8 mouse cellular contexts compared by ENCODE assay signal in genomic region chr10:116580591-116581358, GRCm38 (mm10). TPM values are rescaled to one million over a fixed set of nuclear protein-coding genes. Genes with fewer than 3 reads are reported as not detected.
DNase-seq lines count a peak whose midpoint lies in the region; ATAC-seq lines count a peak whose summit lies in the region.

No protein-coding gene starts in this region.

- H3K27ac ChIP-seq in forebrain, embryonic 15.5 days (replicated peaks), result peak overlapping the region; percentile 99
- H3K27ac ChIP-seq in hindbrain, embryonic 12.5 days, result peak overlapping the region; percentile 99

- peak overlapping the region; percentile 98 for H3K4me3 ChIP-seq in forebrain, embryonic 15.5 days
- peak overlapping the region; percentile 99 for H3K4me3 ChIP-seq in hindbrain, embryonic 12.5 days

- H3K36me3 ChIP-seq in forebrain, embryonic 15.5 days, result 0 out of 2 replicates have a peak, but pooled peaks cover 3% of the 10 kb centered on the region
- H3K36me3 ChIP-seq in hindbrain, embryonic 12.5 days, result peaks cover 8% of the 10 kb centered on the region; the same call in 1 of the 2 replicates

- peak; percentile 84 for ATAC-seq in forebrain, embryonic 15.5 days (replicated peaks)
- ATAC-seq in hindbrain, embryonic 12.5 days (ENCODE audit: low FRiP score), result peak; percentile 88
- ATAC-seq in megakaryocyte, adult 5-6 weeks (ENCODE audit: poor library complexity, severe bottlenecking), result peak; percentile 43

- H3K9ac ChIP-seq in forebrain, embryonic 15.5 days (replicated peaks), result peak overlapping the region; percentile 95
- peak overlapping the region; percentile 98 for H3K9ac ChIP-seq in hindbrain, embryonic 12.5 days

- under 1% methylated on average over 50 of the region's 71 CpGs for WGBS in forebrain, embryonic 15.5 days
- 0% methylated on average over 38 of the region's 71 CpGs for WGBS in hindbrain, embryonic 12.5 days

- peaks cover 25% of the 10 kb centered on the region for H3K4me1 ChIP-seq in forebrain, embryonic 15.5 days
- peaks cover 12% of the 10 kb centered on the region for H3K4me1 ChIP-seq in hindbrain, embryonic 12.5 days

- H3K27me3 ChIP-seq in forebrain, embryonic 15.5 days, result no peaks in the 10 kb centered on the region
- H3K27me3 ChIP-seq in hindbrain, embryonic 12.5 days, result no peaks in the 10 kb centered on the region

- H3K9me3 ChIP-seq in forebrain, embryonic 15.5 days, result no peaks in the 10 kb centered on the region
- no peaks in the 10 kb centered on the region for H3K9me3 ChIP-seq in hindbrain, embryonic 12.5 days (replicated peaks)

- H3K4me2 ChIP-seq in forebrain, embryonic 15.5 days (replicated peaks), result peak overlapping the region; percentile 61
- peak overlapping the region; percentile 70 for H3K4me2 ChIP-seq in hindbrain, embryonic 12.5 days (replicated peaks)

- DNase-seq in Muller cell, postnatal 12 days (ENCODE audit: inconsistent ontology term), result peak; percentile 62
- DNase-seq in cerebellum, adult 11 months, result peak; percentile 28
- peak; percentile 8 to 12 for DNase-seq in left cerebral cortex, adult 8-10 months (ENCODE audit: low spot score in 2 of 2)
- DNase-seq in right cerebral cortex, postnatal 14 days, result peak; percentile 48
- DNase-seq in urinary bladder, postnatal 36 days (ENCODE audit: low spot score in 2 of 2), result peak; percentile 11 to 28

RNA-seq across cellular contexts. Expression of gene Cnot2, which starts 0.5 kb away (rescaled TPM):
- 117 and 122 TPM in 2 replicates for polyA plus RNA-seq in forebrain, embryonic 15.5 days (2015; fragmentation: Nextera tagmentation; extraction: Ambion mirVana)
- 114 and 130 TPM in 2 replicates for polyA plus RNA-seq in hindbrain, embryonic 12.5 days (2016; fragmentation: Nextera tagmentation; extraction: Ambion mirVana)
- total RNA-seq in left cerebral cortex, adult 8-10 months (2022), result 10 to 100 TPM; 59.7 to 64.9 (median 61.3) TPM
- 81.1 and 82.9 TPM in 2 replicates for total RNA-seq in megakaryocyte, adult 5-6 weeks (2015)
- total RNA-seq in megakaryocyte, adult 5-6 weeks (2017), result 102 and 111 TPM in 2 replicates

Comparison
In these comparisons a context has a peak if more than half of its experiments do, and no peak if none do; other contexts are left out.
1. Peak in every context shown above with its lines: DNase-seq, ATAC-seq, H3K4me3 ChIP-seq and H3K27ac ChIP-seq.
2. DNase-seq: peak in every context shown above with its lines; median percentile 62 in Muller cell, postnatal 12 days; 48 in right cerebral cortex, postnatal 14 days; 28 in cerebellum, adult 11 months; 20 in urinary bladder, postnatal 36 days; 10 in left cerebral cortex, adult 8-10 months.